In the genomic region with DNA sequence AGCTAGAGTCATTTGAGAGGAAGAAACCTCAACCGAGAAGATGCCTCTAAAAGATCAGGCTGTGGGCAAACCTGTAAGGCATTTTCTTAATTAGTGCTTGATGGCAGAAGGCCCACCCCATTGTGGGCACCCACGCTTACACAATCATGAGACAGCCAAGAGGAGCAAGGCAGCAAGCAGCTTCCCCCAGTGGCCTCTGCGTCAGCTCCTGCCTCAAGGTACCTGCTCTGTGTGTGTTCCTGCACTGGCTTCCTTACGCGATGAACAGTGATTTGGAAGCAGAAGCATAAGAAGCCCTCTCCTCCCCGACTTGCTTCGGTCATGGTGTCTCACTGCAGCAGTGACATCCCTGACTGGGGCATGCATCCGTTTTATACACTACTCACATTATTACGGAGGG, we compare ENCODE assay signal across 20 mouse cellular contexts.
DNase-seq lines count a peak whose midpoint lies in the region; ATAC-seq lines count a peak whose summit lies in the region.
"Had no signal": no experiment of that assay in that cellular context is flagged by ENCODE, and none has a peak within 500 bp of the region (broad histone marks: within the 10 kb centered on the region; RNA-seq: fewer than 3 reads in every experiment).

No protein-coding gene starts in this region.

- no peak for DNase-seq in frontal cortex, postnatal 10 days (ENCODE audit: low spot score in 2 of 2)
- DNase-seq in right cerebral cortex, adult 18-20 months = peak; percentile 69
- no peak for DNase-seq in right cerebral cortex, postnatal 36 days (ENCODE audit: low spot score in 2 of 2)
- no peak for DNase-seq in ovary, postnatal 36 days (ENCODE audit: low spot score)
- DNase-seq in urinary bladder, postnatal 14 days (ENCODE audit: low spot score) = no peak
- DNase-seq: adrenal gland, postnatal 10 days; B cell, adult 2 months; cerebellum, adult 11-12 months; cerebellum, adult 9-10 months; cerebellum, postnatal 25 days; forebrain, postnatal 0 days; gastrocnemius, postnatal 36 days; heart, adult 18-20 months; heart, postnatal 10 days; heart, postnatal 4 days had no signal

- peak; percentile 67 for ATAC-seq in frontal cortex, adult (ENCODE audit: low TSS enrichment)
- peak; percentile 33; the same call in 1 of the 2 replicates for ATAC-seq in granulocyte monocyte progenitor cell, adult 5-6 weeks (replicated peaks; ENCODE audit: poor library complexity, severe bottlenecking)
- ATAC-seq: CD4-positive, CD25-positive, alpha-beta regulatory T cell, adult 4 months; forebrain, embryonic 13.5 days; hindbrain, embryonic 16.5 days had no signal
